Mouse (Mus musculus) lung, postnatal 0 days (tissue): Measurements from ENCODE around the gene Nod1. TPM values are rescaled to one million over a fixed set of nuclear protein-coding genes. Genes with fewer than 3 reads are reported as not detected.
A peak's percentile ranks its signal among the peaks of the same experiment; 100 is the strongest.

Source experiments
- ATAC-seq: fragments of 200-750 bp; cut with Nextera tagmentation; 2 replicates; pipeline ENCODE4 v1.8.0; 2017; ENCODE audit warnings: moderate library complexity
- DNase-seq: peaks from one replicate; pipeline ENCODE4 v3.0.0-alpha.2; 2016; ENCODE audit warnings: low spot score
- H3K27ac ChIP-seq: fragments of 300-500 bp; sonication (generic); 2 replicates; pipeline ENCODE4 v1.5.1; 2014; ENCODE audit warnings: antibody characterized with exemption, mild to moderate bottlenecking, low read length, mixed read lengths
- H3K27me3 ChIP-seq: fragments of 300-500 bp; sonication (generic); replicated peaks from 2 replicates; pipeline ENCODE4 v1.6.1; 2014; ENCODE audit warnings: low read length, mixed read lengths; ENCODE audit not compliant: insufficient read depth
- H3K36me3 ChIP-seq: fragments of 300-500 bp; sonication (generic); 2 replicates; pipeline ENCODE4 v1.6.1; 2014; ENCODE audit warnings: low read length, mixed read lengths; ENCODE audit not compliant: insufficient read depth
- H3K4me1 ChIP-seq: fragments of 300-500 bp; sonication (generic); 2 replicates; pipeline ENCODE4 v1.6.1; 2014; ENCODE audit warnings: antibody characterized with exemption, low read depth, low read length, mixed read lengths; ENCODE audit not compliant: insufficient read depth
- H3K4me2 ChIP-seq: fragments of 300-500 bp; sonication (generic); replicated peaks from 2 replicates; pipeline ENCODE4 v1.6.1; 2014; ENCODE audit warnings: low read depth, mild to moderate bottlenecking, low read length, moderate library complexity, mixed read lengths
- H3K4me3 ChIP-seq: fragments of 300-500 bp; sonication (generic); 2 replicates; pipeline ENCODE4 v1.5.1; 2014; ENCODE audit warnings: low read depth, low read length
- H3K9ac ChIP-seq: fragments of 300-500 bp; sonication (generic); replicated peaks from 2 replicates; pipeline ENCODE4 v1.6.1; 2014; ENCODE audit warnings: low read depth, mild to moderate bottlenecking
- H3K9me3 ChIP-seq: fragments of 300-500 bp; sonication (generic); 2 replicates; pipeline ENCODE4 v1.6.1; 2016; ENCODE audit warnings: low read length, mixed read lengths
- CTCF ChIP-seq: IDR thresholded peaks from 2 replicates; pipeline ENCODE4 v1.5.1; 2016; ENCODE audit warnings: antibody characterized with exemption, mild to moderate bottlenecking
- EP300 ChIP-seq: IDR thresholded peaks from 2 replicates; pipeline ENCODE4 v1.6.1; 2016; ENCODE audit warnings: antibody characterized with exemption, mild to moderate bottlenecking, control low read depth
- whole genome bisulfite sequencing: fragments of 180-500 bp; shearing (Covaris S2); extraction: QIAGEN DNeasy Blood & Tissue Kit; methylation state at CpG from one replicate; pipeline ENCODE4 v1.1.7; 2014; 5-methylcytosine and 5-hydroxymethylcytosine counted together
- polyA plus RNA-seq: library from polyadenylated mRNA; unstranded; fragments of >200 nt; fragmentation: Nextera tagmentation; extraction: Ambion mirVana; gene quantifications from 2 replicates; pipeline ENCODE4 v1.2.1, GENCODE M21; 2015

Nod1 gene
- polyA plus RNA-seq, 1 experiment from 2014 or later: 12.7 TPM

GRCm38 (mm10) chr6:54970506-54970905, 1.9 kb downstream of the Nod1 start:
- Histone ChIP-seq H3K4me3 (no peak overlapping the region), H3K9me3 (no peaks in the 10 kb centered on the region), H3K36me3 (no peaks in the 10 kb centered on the region), H3K9ac (no peak overlapping the region), H3K4me2 (0 out of 2 replicates have a peak overlapping the region, but pooled peaks have one; percentile 11), H3K4me1 (peaks cover 8% of the 10 kb centered on the region; the same call in 1 of the 2 replicates), H3K27me3 (no peaks in the 10 kb centered on the region), H3K27ac (no peak overlapping the region)
- no peak for TF ChIP-seq CTCF
- no peak for TF ChIP-seq EP300
- 56% methylated on average over 9 of the region's 9 CpGs for WGBS
- DNase-seq (no peak), ATAC-seq (no peak)

- H3K4me3 ChIP-seq: no peak overlapping the region
- TF ChIP-seq CTCF: no peak
- no peak for TF ChIP-seq EP300
- DNase-seq: no peak
- no peak overlapping the region for H3K9ac ChIP-seq
- no peak overlapping the region for H3K27ac ChIP-seq
- no peak overlapping the region for H3K4me2 ChIP-seq
- H3K9me3 ChIP-seq: no peaks in the 10 kb centered on the region
- 57% methylated on average over 2 of the region's 2 CpGs for WGBS
- H3K4me1 ChIP-seq: peaks cover 12% of the 10 kb centered on the region; the same call in 1 of the 2 replicates
- ATAC-seq: no peak
- H3K36me3 ChIP-seq: no peaks in the 10 kb centered on the region
- H3K27me3 ChIP-seq: no peaks in the 10 kb centered on the region
Measured at GRCm38 (mm10) chr6:54969801-54970200, 2.6 kb downstream of the Nod1 start.

GRCm38 (mm10) chr6:54967591-54967990, 4.8 kb downstream of the Nod1 start:
- WGBS: 32% methylated on average over 10 of the region's 10 CpGs
- Histone ChIP-seq H3K9me3 (no peaks in the 10 kb centered on the region), H3K27ac (no peak overlapping the region), H3K9ac (no peak overlapping the region), H3K4me2 (no peak overlapping the region), H3K27me3 (no peaks in the 10 kb centered on the region), H3K4me1 (peaks cover 12% of the 10 kb centered on the region; the same call in 1 of the 2 replicates), H3K4me3 (no peak overlapping the region), H3K36me3 (no peaks in the 10 kb centered on the region)
- peak; percentile 52 for DNase-seq
- no peak for TF ChIP-seq EP300
- TF ChIP-seq CTCF: no peak
- ATAC-seq: no peak

GRCm38 (mm10) chr6:54965234-54965633, 7.2 kb downstream of the Nod1 start:
- DNase-seq: no peak
- no peak overlapping the region for H3K9ac ChIP-seq
- 40% methylated on average over 5 of the region's 5 CpGs for WGBS
- H3K27me3 ChIP-seq: no peaks in the 10 kb centered on the region
- no peak overlapping the region for H3K4me3 ChIP-seq
- no peak overlapping the region for H3K4me2 ChIP-seq
- H3K27ac ChIP-seq: no peak overlapping the region
- no peaks in the 10 kb centered on the region for H3K36me3 ChIP-seq
- 0 out of 2 replicates have a peak, but pooled peaks have one; percentile 3 for ATAC-seq
- peaks cover 9% of the 10 kb centered on the region; the same call in 1 of the 2 replicates for H3K4me1 ChIP-seq
- TF ChIP-seq CTCF: no peak
- TF ChIP-seq EP300: no peak
- H3K9me3 ChIP-seq: no peaks in the 10 kb centered on the region

- H3K9ac ChIP-seq: no peak overlapping the region
- H3K36me3 ChIP-seq: no peaks in the 10 kb centered on the region
- H3K27me3 ChIP-seq: no peaks in the 10 kb centered on the region
- H3K4me2 ChIP-seq: no peak overlapping the region
- H3K27ac ChIP-seq: no peak overlapping the region
- WGBS: 57% methylated on average over 1 of the region's 1 CpGs
- H3K4me1 ChIP-seq: peaks cover 7% of the 10 kb centered on the region; the same call in 1 of the 2 replicates
- no peak for TF ChIP-seq EP300
- no peak for TF ChIP-seq CTCF
- H3K9me3 ChIP-seq: no peaks in the 10 kb centered on the region
- no peak for DNase-seq
- no peak overlapping the region for H3K4me3 ChIP-seq
- ATAC-seq: peak; percentile 8; the same call in 1 of the 2 replicates
Measured at GRCm38 (mm10) chr6:54964755-54965154, 7.7 kb downstream of the Nod1 start.

GRCm38 (mm10) chr6:54963599-54963998, 8.8 kb downstream of the Nod1 start:
- WGBS: 82% methylated on average over 2 of the region's 2 CpGs
- TF ChIP-seq EP300: no peak
- no peak for TF ChIP-seq CTCF
- H3K4me2 ChIP-seq: no peak overlapping the region
- H3K27me3 ChIP-seq: no peaks in the 10 kb centered on the region
- H3K4me1 ChIP-seq: 0 out of 2 replicates have a peak, but pooled peaks cover 4% of the 10 kb centered on the region
- no peaks in the 10 kb centered on the region for H3K9me3 ChIP-seq
- H3K27ac ChIP-seq: no peak overlapping the region
- DNase-seq (no peak), ATAC-seq (no peak)
- H3K36me3 ChIP-seq: no peaks in the 10 kb centered on the region
- H3K4me3 ChIP-seq: no peak overlapping the region
- no peak overlapping the region for H3K9ac ChIP-seq
